Mouse (Mus musculus) kidney, postnatal 0 days (tissue): ENCODE data around the gene Dynlt1f. TPM values are rescaled to one million over a fixed set of nuclear protein-coding genes. Genes with fewer than 3 reads are reported as not detected.
"Not testable (repeated sequence)": the region's sequence is repeated elsewhere in the genome, so short reads cannot be mapped to it uniquely, and the experiment has no call there.

Source experiments
- ATAC-seq: fragments of 200-750 bp; cut with Nextera tagmentation; replicated peaks from 2 replicates; pipeline ENCODE4 v1.8.0; 2017; ENCODE audit warnings: low read depth, moderate number of reproducible peaks, moderate TSS enrichment, moderate library complexity; ENCODE audit not compliant: low FRiP score
- DNase-seq: peaks from one replicate; pipeline ENCODE4 v3.0.0-alpha.2; 2016; ENCODE audit warnings: low spot score
- H3K27ac ChIP-seq: fragments of 300-500 bp; sonication (generic); 2 replicates; pipeline ENCODE4 v1.5.1; 2014; ENCODE audit warnings: mild to moderate bottlenecking
- H3K27me3 ChIP-seq: fragments of 300-500 bp; sonication (generic); 2 replicates; pipeline ENCODE4 v1.6.1; 2014; ENCODE audit warnings: low read length, mixed read lengths; ENCODE audit not compliant: insufficient read depth
- H3K36me3 ChIP-seq: fragments of 300-500 bp; sonication (generic); 2 replicates; pipeline ENCODE4 v1.6.1; 2014; ENCODE audit warnings: low read length, mixed read lengths; ENCODE audit not compliant: insufficient read depth
- H3K4me1 ChIP-seq: fragments of 300-500 bp; sonication (generic); replicated peaks from 2 replicates; pipeline ENCODE4 v1.6.1; 2014; ENCODE audit warnings: antibody characterized with exemption, low read length, mixed read lengths; ENCODE audit not compliant: insufficient read depth
- H3K4me2 ChIP-seq: fragments of 300-500 bp; sonication (generic); 2 replicates; pipeline ENCODE4 v1.6.1; 2014; ENCODE audit warnings: mild to moderate bottlenecking, low read length, moderate library complexity, mixed read lengths
- H3K4me3 ChIP-seq: fragments of 300-500 bp; sonication (generic); replicated peaks from 2 replicates; pipeline ENCODE4 v1.5.1; 2014; ENCODE audit warnings: low read depth, low read length
- H3K9ac ChIP-seq: fragments of 300-500 bp; sonication (generic); 2 replicates; pipeline ENCODE4 v1.6.1; 2014; ENCODE audit warnings: low read depth, low read length
- H3K9me3 ChIP-seq: fragments of 300-500 bp; sonication (generic); replicated peaks from 2 replicates; pipeline ENCODE4 v1.6.1; 2016; ENCODE audit warnings: low read length, inconsistent platforms, mixed read lengths
- CTCF ChIP-seq: IDR thresholded peaks from 2 replicates; pipeline ENCODE4 v1.5.1; 2016; ENCODE audit warnings: antibody characterized with exemption, low read depth, mild to moderate bottlenecking, moderate library complexity
- WGBS: fragments of 180-500 bp; shearing (Covaris S2); extraction: QIAGEN DNeasy Blood & Tissue Kit; methylation state at CpG from one replicate; pipeline ENCODE4 v1.1.7; 2014; 5-methylcytosine and 5-hydroxymethylcytosine counted together
- polyA plus RNA-seq: library from polyadenylated mRNA; unstranded; fragments of >200 nt; fragmentation: Nextera tagmentation; extraction: Ambion mirVana; gene quantifications from 2 replicates; pipeline ENCODE4 v1.2.1, GENCODE M21; 2015

Gene Dynlt1f
- polyA plus RNA-seq, 1 experiment from 2014 or later = 271 TPM

DNA sequence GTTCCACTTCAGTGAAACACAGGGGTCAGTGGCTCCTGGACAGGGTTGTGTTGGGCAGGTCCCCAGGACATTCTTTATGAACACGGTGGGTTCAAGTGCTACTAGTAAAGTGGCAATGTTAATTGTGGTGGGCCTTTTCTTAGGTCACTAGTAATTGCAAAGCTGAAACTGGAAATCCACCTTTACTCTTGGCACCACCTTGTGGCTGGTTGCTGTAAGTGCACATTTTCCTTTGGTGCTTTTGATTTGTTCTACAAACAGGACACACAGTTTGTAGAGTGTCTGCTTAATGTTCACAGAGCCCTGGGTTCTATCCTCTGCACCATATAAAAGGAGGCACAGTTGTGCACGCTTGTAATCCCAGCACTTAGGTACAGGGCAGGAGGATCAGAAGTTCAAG lies 35.9 kb upstream of the Dynlt1f start:
- WGBS = 7% methylated on average over 2 of the region's 2 CpGs
- H3K4me1 ChIP-seq, H3K4me2 ChIP-seq, H3K27me3 ChIP-seq, ATAC-seq, H3K9ac ChIP-seq, H3K27ac ChIP-seq, H3K36me3 ChIP-seq, H3K4me3 ChIP-seq, H3K9me3 ChIP-seq: not testable (repeated sequence)
- DNase-seq = peak; percentile 50
- peak; percentile 86 for TF ChIP-seq CTCF

DNA sequence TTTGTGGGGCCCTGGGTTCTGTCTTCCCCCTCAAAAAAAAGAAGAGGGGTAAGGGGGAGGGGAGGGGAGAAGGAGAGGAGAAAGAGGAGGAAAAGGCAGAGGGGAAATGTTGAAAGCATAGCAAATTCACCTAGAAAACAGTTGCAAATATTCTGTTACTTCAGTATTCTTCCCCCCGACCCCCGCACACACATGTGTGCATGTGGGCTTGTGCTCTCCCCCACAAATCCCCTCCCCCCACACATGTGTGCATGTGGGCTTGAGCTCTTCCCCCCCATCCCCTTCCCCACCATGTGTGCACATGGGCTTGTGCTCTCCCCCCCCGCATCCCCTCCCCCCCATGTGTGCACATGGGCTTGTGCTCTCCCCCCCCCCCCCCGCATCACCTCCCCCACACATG lies 33.6 kb upstream of the Dynlt1f start:
- H3K4me2 ChIP-seq, H3K36me3 ChIP-seq, H3K27ac ChIP-seq, H3K9me3 ChIP-seq, DNase-seq, H3K4me1 ChIP-seq, ATAC-seq, H3K9ac ChIP-seq, H3K4me3 ChIP-seq, H3K27me3 ChIP-seq: not testable (repeated sequence)
- 82% methylated on average over 3 of the region's 4 CpGs for WGBS

DNA sequence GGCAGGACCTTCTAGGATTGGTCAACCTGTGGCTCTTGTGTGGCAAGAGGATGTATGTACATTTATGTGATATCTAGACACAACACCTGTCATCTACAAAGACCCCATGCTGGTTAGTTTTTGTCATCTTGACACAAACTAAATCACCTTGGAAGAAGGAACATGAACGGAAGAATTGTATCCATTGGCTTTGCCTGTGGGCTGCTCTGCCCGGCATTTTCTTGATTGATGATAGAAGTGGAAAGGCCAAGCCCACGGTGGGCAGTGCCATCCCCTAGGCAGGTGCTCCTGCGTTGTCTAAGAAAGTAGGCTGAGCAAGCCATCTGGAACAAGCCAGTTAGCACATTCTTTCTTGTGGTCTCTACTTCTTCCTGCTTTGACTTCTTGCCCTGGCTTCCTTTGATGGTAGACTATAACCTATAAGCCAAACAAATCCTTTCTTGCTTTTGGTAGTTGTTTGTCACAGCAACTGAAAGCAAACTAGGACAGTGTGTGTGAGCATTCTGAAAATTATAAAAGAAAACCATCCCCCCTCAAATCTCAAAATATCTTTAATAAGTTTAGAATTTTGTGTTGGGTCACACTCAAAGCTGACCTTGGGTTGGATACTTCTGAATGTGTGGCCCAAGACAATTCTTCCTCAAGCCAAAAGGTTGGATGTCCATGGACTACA lies 30.7 kb upstream of the Dynlt1f start:
- ATAC-seq = not testable (repeated sequence)
- WGBS = 86% methylated on average over 2 of the region's 4 CpGs

GRCm38 (mm10) chr17:6685288-6685818 lies 29.7 kb upstream of the Dynlt1f start:
- not testable (repeated sequence) for DNase-seq, H3K9ac ChIP-seq
- WGBS = 17% methylated on average over 2 of the region's 8 CpGs

More for the DNA sequence above, 30.7 kb upstream of the Dynlt1f start:
- not testable (repeated sequence) for H3K4me2 ChIP-seq, H3K4me1 ChIP-seq, H3K27me3 ChIP-seq, H3K4me3 ChIP-seq, H3K9ac ChIP-seq, H3K36me3 ChIP-seq, H3K9me3 ChIP-seq, DNase-seq, H3K27ac ChIP-seq

DNA sequence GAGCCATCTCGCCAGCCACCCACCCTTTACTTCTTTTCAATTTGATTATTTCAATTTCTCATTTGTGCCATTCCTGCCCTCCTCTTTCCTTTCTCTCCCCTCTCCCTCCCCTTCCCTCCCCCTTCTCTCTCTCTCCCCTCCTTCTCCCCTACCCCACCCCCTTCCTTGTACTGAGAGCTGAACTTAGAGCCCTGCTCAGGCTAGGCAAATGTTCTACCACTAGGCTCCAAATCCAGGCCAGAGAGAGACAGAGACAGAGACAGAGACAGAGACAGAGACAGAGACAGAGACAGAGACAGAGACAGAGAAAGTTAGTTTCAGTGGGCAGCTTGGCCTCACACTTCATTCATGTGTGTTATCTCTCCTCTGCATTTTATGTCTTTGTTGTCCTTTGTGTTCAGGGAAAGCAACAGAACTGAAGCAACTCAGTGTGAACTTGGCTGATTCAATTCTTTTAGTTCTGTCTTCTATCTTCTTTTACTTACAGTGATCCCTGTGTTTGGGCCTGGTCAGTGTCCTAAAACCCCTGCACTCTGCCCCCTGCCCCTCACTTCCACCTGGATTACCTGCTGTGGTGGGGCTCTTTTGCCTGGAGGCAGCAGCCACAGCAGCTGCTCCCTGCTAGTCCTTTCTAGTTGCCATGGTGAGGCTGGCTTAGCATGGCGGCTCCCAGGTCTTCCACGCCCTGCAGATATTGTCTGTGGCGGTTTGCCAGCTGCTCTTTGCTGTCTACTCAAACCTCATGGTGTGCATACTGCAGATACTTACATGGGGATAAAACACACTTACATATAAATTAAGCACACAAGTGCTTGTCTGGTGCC lies 29.0 kb upstream of the Dynlt1f start:
- ATAC-seq = peak; percentile 54; the same call in 1 of the 2 replicates
- H3K27me3 ChIP-seq, H3K27ac ChIP-seq, H3K4me1 ChIP-seq, H3K4me2 ChIP-seq, H3K36me3 ChIP-seq, H3K4me3 ChIP-seq, H3K9me3 ChIP-seq, DNase-seq, H3K9ac ChIP-seq: not testable (repeated sequence)
- no CpG with 5 or more reads among the region's 4 CpGs for WGBS

More at GRCm38 (mm10) chr17:6685288-6685818, 29.7 kb upstream of the Dynlt1f start:
- H3K4me1 ChIP-seq, H3K36me3 ChIP-seq, H3K4me3 ChIP-seq, H3K27me3 ChIP-seq, H3K27ac ChIP-seq, H3K4me2 ChIP-seq, ATAC-seq, H3K9me3 ChIP-seq: not testable (repeated sequence)

DNA sequence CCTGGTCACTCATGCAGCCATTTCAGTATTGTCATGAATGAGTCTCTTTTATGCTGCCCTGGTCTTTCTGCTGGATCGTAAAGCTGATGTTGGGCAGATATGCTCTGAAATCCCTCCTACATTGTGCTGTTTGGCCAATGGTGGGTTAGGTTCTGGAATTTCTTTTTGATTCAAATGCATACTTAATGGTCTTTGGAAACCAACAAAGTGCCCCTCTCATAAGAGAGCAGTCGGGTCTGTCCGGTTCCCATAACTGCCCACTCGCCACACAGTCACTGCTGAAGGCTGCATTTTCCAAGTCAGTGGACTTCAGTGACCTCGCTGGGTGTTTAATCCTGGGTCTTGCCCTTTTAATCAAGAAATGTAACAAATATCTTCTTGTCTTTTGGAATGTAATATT lies 28.0 kb upstream of the Dynlt1f start:
- H3K4me3 ChIP-seq, H3K4me1 ChIP-seq, H3K9me3 ChIP-seq, H3K9ac ChIP-seq, ATAC-seq, H3K36me3 ChIP-seq, H3K4me2 ChIP-seq, H3K27ac ChIP-seq, DNase-seq, H3K27me3 ChIP-seq: not testable (repeated sequence)
- no CpG with 5 or more reads among the region's 5 CpGs for WGBS

GRCm38 (mm10) chr17:6681721-6682120 lies 26.0 kb upstream of the Dynlt1f start:
- not testable (repeated sequence) for H3K27me3 ChIP-seq, H3K4me1 ChIP-seq, DNase-seq, ATAC-seq, H3K36me3 ChIP-seq, H3K4me2 ChIP-seq, H3K4me3 ChIP-seq, H3K9ac ChIP-seq, H3K9me3 ChIP-seq, H3K27ac ChIP-seq
- 86% methylated on average over 4 of the region's 4 CpGs for WGBS

- H3K36me3 ChIP-seq, H3K27ac ChIP-seq, DNase-seq, H3K27me3 ChIP-seq, H3K4me2 ChIP-seq, H3K4me1 ChIP-seq, H3K9me3 ChIP-seq, H3K4me3 ChIP-seq, ATAC-seq, H3K9ac ChIP-seq: not testable (repeated sequence)
- 50% methylated on average over 1 of the region's 2 CpGs for WGBS
These were observed 22.4 kb upstream of the Dynlt1f start for GRCm38 (mm10) chr17:6678063-6678462.

GRCm38 (mm10) chr17:6674297-6674696 lies 18.6 kb upstream of the Dynlt1f start:
- WGBS = 59% methylated on average over 5 of the region's 5 CpGs
- not testable (repeated sequence) for H3K27ac ChIP-seq, H3K9ac ChIP-seq, ATAC-seq, H3K4me1 ChIP-seq, H3K4me2 ChIP-seq, H3K27me3 ChIP-seq, H3K9me3 ChIP-seq, DNase-seq, H3K36me3 ChIP-seq, H3K4me3 ChIP-seq
